Comparison of ENCODE assay signal across 16 mouse cellular contexts in the genomic region with DNA sequence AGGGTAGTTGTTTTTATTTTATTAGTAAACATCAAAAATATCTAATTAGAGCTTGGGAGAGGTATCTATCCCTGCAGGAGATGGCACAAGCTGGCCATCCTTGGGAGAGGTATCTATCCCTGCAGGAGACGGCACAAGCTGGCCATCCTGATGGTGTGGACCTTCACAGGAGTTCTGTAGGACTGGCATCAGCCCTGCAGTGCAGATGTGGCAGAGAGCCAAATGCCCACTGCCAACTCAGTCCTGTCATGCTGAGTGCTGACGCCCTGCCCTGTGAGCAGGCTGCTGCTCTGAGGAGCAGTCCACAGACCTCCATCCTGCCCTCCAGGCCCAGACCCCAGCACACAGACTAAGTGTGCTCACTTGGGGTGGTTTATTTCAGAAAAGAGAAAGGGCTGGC. TPM values are rescaled to one million over a fixed set of nuclear protein-coding genes. Genes with fewer than 3 reads are reported as not detected.
DNase-seq lines count a peak whose midpoint lies in the region; TF ChIP-seq lines count a peak whose summit lies in the region.
"Had no signal": no experiment of that assay in that cellular context is flagged by ENCODE, and none has a peak within 500 bp of the region (broad histone marks: within the 10 kb centered on the region; RNA-seq: fewer than 3 reads in every experiment).

No protein-coding gene starts in this region.

- peak; percentile 37 to 40 for DNase-seq in heart, adult 2 months
- no peak for DNase-seq in heart, adult 9 months (ENCODE audit: low spot score in 2 of 2)
- peak; percentile 81 for DNase-seq in left cerebral cortex, postnatal 4 days
- DNase-seq in left cerebral cortex, adult 11 months (ENCODE audit: low spot score), result no peak
- DNase-seq in cerebellum, adult 11-12 months, result peak; percentile 89
- peak; percentile 90 to 93 for DNase-seq in cerebellum, postnatal 25 days
- DNase-seq in thymus, adult 2 months, result no peak
- no peak for DNase-seq in natural killer cell, adult 2 months (ENCODE audit: low spot score in 2 of 2)
- DNase-seq: lung, adult 18-20 months; lung, postnatal 36 days; thymus, postnatal 36 days had no signal

- no peaks in the 10 kb centered on the region for H3K36me3 ChIP-seq in heart, adult 2 months (ENCODE audit: control insufficient read depth, insufficient read depth, low read length)
- peaks cover 49% of the 10 kb centered on the region for H3K36me3 ChIP-seq in thymus, adult 2 months (ENCODE audit: control insufficient read depth, insufficient read depth, low read length)

- intact Hi-C loops in heart, adult 2 months (cut with DNase I), result no loop called here
- intact Hi-C loops in left cerebral cortex, postnatal 4 days (cut with DNase I), result no loop called here

- no peaks in the 10 kb centered on the region for H3K27me3 ChIP-seq in heart, adult 2 months (ENCODE audit: control insufficient read depth, insufficient read depth, low read length)
- H3K27me3 ChIP-seq in thymus, adult 2 months (ENCODE audit: control insufficient read depth, insufficient read depth, low read length), result no peaks in the 10 kb centered on the region
- H3K27me3 ChIP-seq: embryonic facial prominence, embryonic 13.5 days; hindbrain, embryonic 15.5 days; midbrain, embryonic 12.5 days had no signal

- no peak overlapping the region for H3K27ac ChIP-seq in heart, adult 2 months
- no peak overlapping the region for H3K27ac ChIP-seq in thymus, adult 2 months (ENCODE audit: control insufficient read depth, insufficient read depth, low read length)
- H3K27ac ChIP-seq: embryonic facial prominence, embryonic 13.5 days; hindbrain, embryonic 15.5 days; layer of hippocampus, adult 2 months; midbrain, embryonic 12.5 days had no signal

- H3K9ac ChIP-seq in heart, adult 2 months (ENCODE audit: low read depth, low read length), result no peak overlapping the region
- H3K9ac ChIP-seq: embryonic facial prominence, embryonic 13.5 days; hindbrain, embryonic 15.5 days; midbrain, embryonic 12.5 days had no signal

- no peak for TF ChIP-seq EP300 in heart, adult 2 months (IDR thresholded peaks at IDR 0.05; ENCODE audit: insufficient read depth, low read depth, low read length)

- TF ChIP-seq CTCF in heart, adult 2 months (IDR thresholded peaks at IDR 0.05), result no peak
- TF ChIP-seq CTCF in thymus, adult 2 months (IDR thresholded peaks at IDR 0.05; ENCODE audit: borderline replicate concordance, control insufficient read depth, extremely low read depth, insufficient read depth, low read length, poor library complexity), result no peak

- TF ChIP-seq POLR2A in heart, adult 2 months (IDR thresholded peaks at IDR 0.05; ENCODE audit: insufficient read depth, low read depth, low read length), result no peak
- TF ChIP-seq POLR2A in thymus, adult 2 months (IDR thresholded peaks at IDR 0.05; ENCODE audit: control insufficient read depth, extremely low read depth, insufficient read depth, low read length, poor library complexity), result no peak

- H3K4me3 ChIP-seq in heart, adult 2 months, result no peak overlapping the region
- no peak overlapping the region for H3K4me3 ChIP-seq in thymus, adult 2 months (ENCODE audit: control insufficient read depth, insufficient read depth, low read length)
- H3K4me3 ChIP-seq: embryonic facial prominence, embryonic 13.5 days; hindbrain, embryonic 15.5 days; layer of hippocampus, adult 2 months; midbrain, embryonic 12.5 days; myocyte had no signal

- WGBS in heart, adult 2 months, result 72% methylated on average over 2 of the region's 2 CpGs
- WGBS in thymus, adult 2 months, result 95% methylated on average over 2 of the region's 2 CpGs

- H3K79me2 ChIP-seq in heart, adult 2 months (replicated peaks; ENCODE audit: control insufficient read depth, insufficient read depth, low read length), result no peaks in the 10 kb centered on the region

- H3K4me1 ChIP-seq in heart, adult 2 months (ENCODE audit: control insufficient read depth, insufficient read depth, low read length), result no peaks in the 10 kb centered on the region
- no peaks in the 10 kb centered on the region for H3K4me1 ChIP-seq in thymus, adult 2 months (replicated peaks; ENCODE audit: control insufficient read depth, insufficient read depth, low read length)
- H3K4me1 ChIP-seq: embryonic facial prominence, embryonic 13.5 days; hindbrain, embryonic 15.5 days; midbrain, embryonic 12.5 days had no signal

RNA-seq across cellular contexts. Expression of gene Camsap1, which starts 18.9 kb away (rescaled TPM):
- total RNA-seq in heart, adult 2 months (2021), result 10 to 100 TPM; 38.9 to 45.1 TPM
- polyA plus RNA-seq in heart, adult 2 months (2012; rRNA removed), result 7.4 and 13.5 TPM in 2 replicates
- 100 to 1,000 TPM; 195 to 203 TPM for total RNA-seq in left cerebral cortex, postnatal 4 days (2021)
- 20.7 and 21.7 TPM in 2 replicates for polyA plus RNA-seq in thymus, adult 2 months (2012; rRNA removed)

RNA-seq across cellular contexts. Expression of gene Ubac1, which starts 19.5 kb away (rescaled TPM):
- 10 to 100 TPM; 86.3 to 92.0 TPM for total RNA-seq in heart, adult 2 months (2021)
- polyA plus RNA-seq in heart, adult 2 months (2012; rRNA removed), result 116 and 139 TPM in 2 replicates
- 10 to 100 TPM; 90.5 to 92.0 TPM for total RNA-seq in left cerebral cortex, postnatal 4 days (2021)
- 61.9 and 66.3 TPM in 2 replicates for polyA plus RNA-seq in thymus, adult 2 months (2012; rRNA removed)

Comparison
In these comparisons a context has a peak if more than half of its experiments do, and no peak if none do; other contexts are left out.
1. DNase-seq: peak in heart, adult 2 months (2 of 2), left cerebral cortex, postnatal 4 days (single experiment), cerebellum, adult 11-12 months (single experiment) and cerebellum, postnatal 25 days (2 of 2); none in heart, adult 9 months (0 of 2), left cerebral cortex, adult 11 months (single experiment), thymus, adult 2 months (single experiment) and natural killer cell, adult 2 months (0 of 2).
2. RNA of gene Camsap1, which starts 18.9 kb away (total RNA-seq): 195 to 203 TPM in left cerebral cortex, postnatal 4 days; 38.9 to 45.1 TPM in heart, adult 2 months; every median in the first group is over 4 times any median in the second.